In genomic region chr12:13585527-13586156, GRCm38 (mm10) we compare ENCODE assay signal across 27 mouse cellular contexts.
DNase-seq lines count a peak whose midpoint lies in the region; ATAC-seq and TF ChIP-seq lines count a peak whose summit lies in the region.
"Had no signal": no experiment of that assay in that cellular context is flagged by ENCODE, and none has a peak within 500 bp of the region (broad histone marks: within the 10 kb centered on the region; RNA-seq: fewer than 3 reads in every experiment).

No protein-coding gene starts in this region.

- ATAC-seq in forebrain, embryonic 13.5 days = peak; percentile 48; the same call in 1 of the 2 replicates
- no peak for ATAC-seq in forebrain, embryonic 12.5 days (ENCODE audit: low FRiP score)
- ATAC-seq in hindbrain, embryonic 14.5 days (ENCODE audit: low FRiP score) = peak; percentile 57; the same call in 1 of the 2 replicates
- ATAC-seq in hindbrain, embryonic 12.5 days (ENCODE audit: low FRiP score) = no peak
- no peak for ATAC-seq in stomach, embryonic 16.5 days (ENCODE audit: insufficient read depth, low FRiP score)
- ATAC-seq in stomach, postnatal 0 days (ENCODE audit: low FRiP score, low TSS enrichment) = no peak
- no peak for ATAC-seq in kidney, embryonic 16.5 days (ENCODE audit: low FRiP score, low TSS enrichment)
- ATAC-seq: activated CD4-positive, CD25-positive, alpha-beta regulatory T cell, adult 4 months had no signal

- no peaks in the 10 kb centered on the region for H3K27me3 ChIP-seq in forebrain, embryonic 13.5 days
- H3K27me3 ChIP-seq in forebrain, embryonic 12.5 days = no peaks in the 10 kb centered on the region
- no peaks in the 10 kb centered on the region for H3K27me3 ChIP-seq in hindbrain, embryonic 14.5 days (ENCODE audit: control insufficient read depth, insufficient read depth, low read length)
- H3K27me3 ChIP-seq in hindbrain, embryonic 12.5 days = no peaks in the 10 kb centered on the region
- H3K27me3 ChIP-seq in stomach, embryonic 16.5 days (ENCODE audit: control insufficient read depth, insufficient read depth, low read length) = no peaks in the 10 kb centered on the region
- H3K27me3 ChIP-seq in stomach, postnatal 0 days (ENCODE audit: control insufficient read depth, insufficient read depth, low read length) = no peaks in the 10 kb centered on the region
- H3K27me3 ChIP-seq in kidney, embryonic 16.5 days (ENCODE audit: insufficient read depth, low read length) = no peaks in the 10 kb centered on the region
- H3K27me3 ChIP-seq: embryonic facial prominence, embryonic 13.5 days; heart, embryonic 13.5 days; kidney, embryonic 15.5 days had no signal

- H3K4me2 ChIP-seq in forebrain, embryonic 13.5 days = no peak overlapping the region
- H3K4me2 ChIP-seq in forebrain, embryonic 12.5 days = no peak overlapping the region
- no peak overlapping the region for H3K4me2 ChIP-seq in hindbrain, embryonic 14.5 days (replicated peaks)
- no peak overlapping the region for H3K4me2 ChIP-seq in hindbrain, embryonic 12.5 days (replicated peaks)
- H3K4me2 ChIP-seq in stomach, embryonic 16.5 days (ENCODE audit: low read depth, low read length) = no peak overlapping the region
- no peak overlapping the region for H3K4me2 ChIP-seq in stomach, postnatal 0 days (replicated peaks; ENCODE audit: low read depth)
- H3K4me2 ChIP-seq in kidney, embryonic 16.5 days (replicated peaks; ENCODE audit: low read depth, low read length) = no peak overlapping the region
- H3K4me2 ChIP-seq: embryonic facial prominence, embryonic 13.5 days; heart, embryonic 13.5 days; kidney, embryonic 15.5 days had no signal

- no peak for TF ChIP-seq EP300 in stomach, postnatal 0 days (optimal IDR thresholded peaks at IDR 0.05)

- no peaks in the 10 kb centered on the region for H3K4me1 ChIP-seq in forebrain, embryonic 13.5 days
- H3K4me1 ChIP-seq in forebrain, embryonic 12.5 days = no peaks in the 10 kb centered on the region
- no peaks in the 10 kb centered on the region for H3K4me1 ChIP-seq in hindbrain, embryonic 14.5 days (replicated peaks; ENCODE audit: control insufficient read depth, insufficient read depth, low read length)
- H3K4me1 ChIP-seq in hindbrain, embryonic 12.5 days = no peaks in the 10 kb centered on the region
- H3K4me1 ChIP-seq in stomach, embryonic 16.5 days (ENCODE audit: control insufficient read depth, insufficient read depth, low read length) = no peaks in the 10 kb centered on the region
- H3K4me1 ChIP-seq in stomach, postnatal 0 days (replicated peaks; ENCODE audit: control insufficient read depth, insufficient read depth) = no peaks in the 10 kb centered on the region
- no peaks in the 10 kb centered on the region for H3K4me1 ChIP-seq in kidney, embryonic 16.5 days (ENCODE audit: insufficient read depth, low read length)
- H3K4me1 ChIP-seq: embryonic facial prominence, embryonic 13.5 days; heart, embryonic 13.5 days; kidney, embryonic 15.5 days had no signal

- no peak for DNase-seq in hindbrain, embryonic 14.5 days (ENCODE audit: low spot score)
- no peak for DNase-seq in stomach, postnatal 0 days (ENCODE audit: low spot score)
- no peak for DNase-seq in ovary, postnatal 36 days (ENCODE audit: low spot score)
- DNase-seq: adrenal gland, adult 8-10 months; cerebellum, adult 2 months; cerebellum, postnatal 36 days; embryo, embryonic 11 days; gastrocnemius, postnatal 14 days; heart, adult 18-20 months; heart, postnatal 14 days; kidney, adult 11 months; kidney, postnatal 4 days; layer of hippocampus, adult 9-11 months; liver; thymus, postnatal 14 days had no signal

- H3K4me3 ChIP-seq in forebrain, embryonic 13.5 days = no peak overlapping the region
- H3K4me3 ChIP-seq in forebrain, embryonic 12.5 days (replicated peaks) = no peak overlapping the region
- no peak overlapping the region for H3K4me3 ChIP-seq in hindbrain, embryonic 14.5 days (replicated peaks; ENCODE audit: low read length)
- H3K4me3 ChIP-seq in hindbrain, embryonic 12.5 days = no peak overlapping the region
- H3K4me3 ChIP-seq in stomach, embryonic 16.5 days (replicated peaks; ENCODE audit: low read length) = no peak overlapping the region
- no peak overlapping the region for H3K4me3 ChIP-seq in stomach, postnatal 0 days (ENCODE audit: low read depth, low read length)
- no peak overlapping the region for H3K4me3 ChIP-seq in kidney, embryonic 16.5 days (ENCODE audit: low read length)
- H3K4me3 ChIP-seq: embryonic facial prominence, embryonic 13.5 days; erythroblast, embryonic 14.5 days; heart, embryonic 13.5 days; kidney, embryonic 15.5 days; myocyte had no signal

- WGBS in forebrain, embryonic 13.5 days = 83% methylated on average over 6 of the region's 6 CpGs
- 84% methylated on average over 6 of the region's 6 CpGs for WGBS in forebrain, embryonic 12.5 days
- 82% methylated on average over 6 of the region's 6 CpGs for WGBS in hindbrain, embryonic 14.5 days
- WGBS in hindbrain, embryonic 12.5 days = 90% methylated on average over 6 of the region's 6 CpGs
- 83% methylated on average over 6 of the region's 6 CpGs for WGBS in stomach, embryonic 16.5 days
- WGBS in stomach, postnatal 0 days = 82% methylated on average over 6 of the region's 6 CpGs
- 90% methylated on average over 6 of the region's 6 CpGs for WGBS in kidney, embryonic 16.5 days

- H3K27ac ChIP-seq in forebrain, embryonic 13.5 days = no peak overlapping the region
- H3K27ac ChIP-seq in forebrain, embryonic 12.5 days = no peak overlapping the region
- peak overlapping the region; percentile 51; the same call in 1 of the 2 replicates for H3K27ac ChIP-seq in hindbrain, embryonic 14.5 days
- H3K27ac ChIP-seq in hindbrain, embryonic 12.5 days = no peak overlapping the region
- H3K27ac ChIP-seq in stomach, embryonic 16.5 days (ENCODE audit: low read length) = 0 out of 2 replicates have a peak overlapping the region, but pooled peaks have one; percentile 15
- H3K27ac ChIP-seq in stomach, postnatal 0 days (replicated peaks) = no peak overlapping the region
- no peak overlapping the region for H3K27ac ChIP-seq in kidney, embryonic 16.5 days (ENCODE audit: low read length)
- H3K27ac ChIP-seq: embryonic facial prominence, embryonic 13.5 days; heart, embryonic 13.5 days; kidney, embryonic 15.5 days; macrophage had no signal

- 0 out of 2 replicates have a peak, but pooled peaks cover 13% of the 10 kb centered on the region for H3K36me3 ChIP-seq in forebrain, embryonic 13.5 days (ENCODE audit: poor library complexity, severe bottlenecking)
- H3K36me3 ChIP-seq in forebrain, embryonic 12.5 days (replicated peaks) = no peaks in the 10 kb centered on the region
- peaks cover 7% of the 10 kb centered on the region; the same call in 1 of the 2 replicates for H3K36me3 ChIP-seq in hindbrain, embryonic 14.5 days (replicated peaks; ENCODE audit: control insufficient read depth, insufficient read depth)
- 0 out of 2 replicates have a peak, but pooled peaks cover 9% of the 10 kb centered on the region for H3K36me3 ChIP-seq in hindbrain, embryonic 12.5 days
- H3K36me3 ChIP-seq in stomach, embryonic 16.5 days (ENCODE audit: control insufficient read depth, insufficient read depth, low read length) = 0 out of 2 replicates have a peak, but pooled peaks cover 3% of the 10 kb centered on the region
- H3K36me3 ChIP-seq in stomach, postnatal 0 days (ENCODE audit: control insufficient read depth, insufficient read depth, low read length) = no peaks in the 10 kb centered on the region; the same call in 1 of the 2 replicates
- peaks cover 11% of the 10 kb centered on the region for H3K36me3 ChIP-seq in kidney, embryonic 16.5 days (ENCODE audit: insufficient read depth, low read length)

- no peak overlapping the region for H3K9ac ChIP-seq in forebrain, embryonic 13.5 days
- H3K9ac ChIP-seq in forebrain, embryonic 12.5 days = no peak overlapping the region
- no peak overlapping the region for H3K9ac ChIP-seq in hindbrain, embryonic 14.5 days
- no peak overlapping the region for H3K9ac ChIP-seq in hindbrain, embryonic 12.5 days
- H3K9ac ChIP-seq in stomach, embryonic 16.5 days (ENCODE audit: low read length) = no peak overlapping the region
- H3K9ac ChIP-seq in stomach, postnatal 0 days (ENCODE audit: low read length) = no peak overlapping the region
- no peak overlapping the region for H3K9ac ChIP-seq in kidney, embryonic 16.5 days (replicated peaks; ENCODE audit: low read length)
- H3K9ac ChIP-seq: embryonic facial prominence, embryonic 13.5 days; heart, embryonic 13.5 days; kidney, embryonic 15.5 days had no signal

- TF ChIP-seq CTCF in stomach, postnatal 0 days (IDR thresholded peaks at IDR 0.05; ENCODE audit: low read depth) = no peak

- no peaks in the 10 kb centered on the region for H3K9me3 ChIP-seq in forebrain, embryonic 13.5 days (replicated peaks)
- no peaks in the 10 kb centered on the region for H3K9me3 ChIP-seq in forebrain, embryonic 12.5 days
- H3K9me3 ChIP-seq in hindbrain, embryonic 14.5 days (ENCODE audit: control insufficient read depth, low read length) = no peaks in the 10 kb centered on the region
- H3K9me3 ChIP-seq in hindbrain, embryonic 12.5 days (replicated peaks) = no peaks in the 10 kb centered on the region
- H3K9me3 ChIP-seq in stomach, embryonic 16.5 days (replicated peaks; ENCODE audit: control insufficient read depth, low read length) = no peaks in the 10 kb centered on the region
- H3K9me3 ChIP-seq in stomach, postnatal 0 days (ENCODE audit: control insufficient read depth, low read length) = no peaks in the 10 kb centered on the region
- H3K9me3 ChIP-seq in kidney, embryonic 16.5 days (ENCODE audit: low read length) = no peaks in the 10 kb centered on the region
- H3K9me3 ChIP-seq: embryonic facial prominence, embryonic 13.5 days; heart, embryonic 13.5 days; kidney, embryonic 15.5 days had no signal

Comparison
In these comparisons a context has a peak if more than half of its experiments do, and no peak if none do; other contexts are left out.
1. ATAC-seq: peak in forebrain, embryonic 13.5 days (single experiment) and hindbrain, embryonic 14.5 days (single experiment); none in forebrain, embryonic 12.5 days (single experiment), hindbrain, embryonic 12.5 days (single experiment), stomach, embryonic 16.5 days (single experiment), stomach, postnatal 0 days (single experiment) and kidney, embryonic 16.5 days (single experiment).
2. H3K27ac ChIP-seq: peak in hindbrain, embryonic 14.5 days (single experiment) and stomach, embryonic 16.5 days (single experiment); none in forebrain, embryonic 13.5 days (single experiment), forebrain, embryonic 12.5 days (single experiment), hindbrain, embryonic 12.5 days (single experiment), stomach, postnatal 0 days (single experiment) and kidney, embryonic 16.5 days (single experiment).